Mouse (Mus musculus): Measurements from ENCODE around the gene Cmah.

- TF ChIP-seq POLR2A (IDR thresholded peaks at IDR 0.05; ENCODE audit: low read depth, low read length) (no peak), CTCF (IDR thresholded peaks at IDR 0.05; ENCODE audit: borderline replicate concordance, insufficient read depth, low read length) (no peak)
Observed at GRCm38 (mm10) chr13:24395815-24396214, 68.6 kb downstream of the Cmah start.
